Mouse (Mus musculus) MEL (cell line): ENCODE data around the gene Rad18.

Source experiments
- CTCF ChIP-seq, 3 experiments: IDR thresholded peaks in 2 of 3; conservative IDR thresholded peaks in 1 of 3; 2 replicates each; pipeline ENCODE4 v1.5.1; 2011 to 2012; ENCODE audit warnings: low read length in 3 of 3, low read depth in 2 of 3, mild to moderate bottlenecking in 2 of 3, improper control_type of control experiment in 1 of 3, inconsistent platforms in 1 of 3, mixed read lengths in 1 of 3, moderate library complexity in 1 of 3; ENCODE audit not compliant: control insufficient read depth in 1 of 3, insufficient read depth in 1 of 3, poor library complexity in 1 of 3, severe bottlenecking in 1 of 3
- NRF1 ChIP-seq: IDR thresholded peaks from 2 replicates; pipeline ENCODE4 v1.6.1; 2014; ENCODE audit warnings: low read depth, mild to moderate bottlenecking, inconsistent platforms, low read length, improper control_type of control experiment, moderate library complexity; ENCODE audit not compliant: poor library complexity, insufficient read depth, severe bottlenecking
- POLR2A ChIP-seq, 2 experiments: IDR thresholded peaks; 2 replicates each; pipeline ENCODE4 v1.6.1; 2011 to 2012; ENCODE audit warnings: low read length in 2 of 2, mild to moderate bottlenecking in 2 of 2, control low read depth in 1 of 2, improper control_type of control experiment in 1 of 2, low read depth in 1 of 2, moderate library complexity in 1 of 2; ENCODE audit not compliant: control insufficient read depth in 1 of 2, insufficient read depth in 1 of 2, poor library complexity in 1 of 2
- TBP ChIP-seq: IDR thresholded peaks from 2 replicates; pipeline ENCODE4 v1.8.0; 2011; ENCODE audit warnings: low read depth, low read length, improper control_type of control experiment
- USF1 ChIP-seq: IDR thresholded peaks from 2 replicates; pipeline ENCODE4 v1.6.1; 2014; ENCODE audit warnings: low read depth, mild to moderate bottlenecking, inconsistent platforms, low read length, improper control_type of control experiment, moderate library complexity
- ZC3H11A ChIP-seq: IDR thresholded peaks from 2 replicates; pipeline ENCODE4 v1.6.1; 2012; ENCODE audit warnings: low read depth, mild to moderate bottlenecking, inconsistent platforms, low read length, improper control_type of control experiment

GRCm38 (mm10) chr6:112622321-112622720, 74.2 kb downstream of the Rad18 start:
- TF ChIP-seq NRF1, result no peak
- TF ChIP-seq POLR2A (IDR thresholded peaks at IDR 0.05; ENCODE audit: control insufficient read depth in 1 of 2, insufficient read depth in 1 of 2, low read depth in 1 of 2, low read length in 2 of 2, poor library complexity in 1 of 2), result no peak
- TF ChIP-seq TBP, result no peak
- no peak for TF ChIP-seq USF1
- TF ChIP-seq CTCF (IDR thresholded peaks at IDR 0.05 in 2 of 3, conservative IDR thresholded peaks at IDR 0.05 in 1 of 3; ENCODE audit: control insufficient read depth in 1 of 3, insufficient read depth in 1 of 3, low read depth in 2 of 3, low read length in 3 of 3, poor library complexity in 1 of 3, severe bottlenecking in 1 of 3), result no peak
- no peak for TF ChIP-seq ZC3H11A
